ENCODE assay signal across 30 mouse cellular contexts in genomic region chr14:30852325-30852724, GRCm38 (mm10). TPM values are rescaled to one million over a fixed set of nuclear protein-coding genes. Genes with fewer than 3 reads are reported as not detected.
DNase-seq lines count a peak whose midpoint lies in the region; ATAC-seq and TF ChIP-seq lines count a peak whose summit lies in the region.
"Had no signal": no experiment of that assay in that cellular context is flagged by ENCODE, and none has a peak within 500 bp of the region (broad histone marks: within the 10 kb centered on the region; RNA-seq: fewer than 3 reads in every experiment).

No protein-coding gene starts in this region.

- H3K36me3 ChIP-seq in heart, embryonic 10.5 days = no peaks in the 10 kb centered on the region
- no peaks in the 10 kb centered on the region for H3K36me3 ChIP-seq in stomach, postnatal 0 days (ENCODE audit: control insufficient read depth, insufficient read depth, low read length)
- H3K36me3 ChIP-seq: embryonic facial prominence, embryonic 12.5 days; embryonic facial prominence, embryonic 15.5 days; heart, embryonic 12.5 days; heart, embryonic 15.5 days had no signal

- peak overlapping the region; percentile 43; the same call in 1 of the 2 replicates for H3K27ac ChIP-seq in gastrocnemius, adult 2 months
- H3K27ac ChIP-seq in heart, embryonic 10.5 days = no peak overlapping the region
- no peak overlapping the region for H3K27ac ChIP-seq in stomach, postnatal 0 days (replicated peaks)
- H3K27ac ChIP-seq: embryonic facial prominence, embryonic 12.5 days; embryonic facial prominence, embryonic 15.5 days; heart, adult 2 months; heart, embryonic 15.5 days; hindbrain, embryonic 14.5 days; hindbrain, postnatal 0 days had no signal

- H3K27me3 ChIP-seq in heart, embryonic 10.5 days (ENCODE audit: insufficient read depth, poor library complexity, severe bottlenecking) = no peaks in the 10 kb centered on the region
- no peaks in the 10 kb centered on the region for H3K27me3 ChIP-seq in stomach, postnatal 0 days (ENCODE audit: control insufficient read depth, insufficient read depth, low read length)
- H3K27me3 ChIP-seq: embryonic facial prominence, embryonic 12.5 days; embryonic facial prominence, embryonic 15.5 days; heart, embryonic 12.5 days; heart, embryonic 15.5 days had no signal

- 81% methylated on average over 5 of the region's 5 CpGs for WGBS in heart, embryonic 10.5 days
- 63% methylated on average over 5 of the region's 5 CpGs for WGBS in stomach, postnatal 0 days

- no peak for TF ChIP-seq CTCF in gastrocnemius, adult 2 months (IDR thresholded peaks at IDR 0.05)
- no peak for TF ChIP-seq CTCF in stomach, postnatal 0 days (IDR thresholded peaks at IDR 0.05; ENCODE audit: low read depth)

- peak; percentile 77 for ATAC-seq in stomach, postnatal 0 days (ENCODE audit: low FRiP score, low TSS enrichment)
- ATAC-seq: forebrain, embryonic 14.5 days; forebrain, postnatal 0 days; hindbrain, postnatal 0 days; inflammation-experienced regulatory T-cells, adult 6 months had no signal

- TF ChIP-seq EP300 in stomach, postnatal 0 days (optimal IDR thresholded peaks at IDR 0.05) = no peak

- H3K9me3 ChIP-seq in heart, embryonic 10.5 days = no peaks in the 10 kb centered on the region
- no peaks in the 10 kb centered on the region for H3K9me3 ChIP-seq in stomach, postnatal 0 days (ENCODE audit: control insufficient read depth, low read length)
- H3K9me3 ChIP-seq: embryonic facial prominence, embryonic 12.5 days; embryonic facial prominence, embryonic 15.5 days; heart, embryonic 12.5 days; heart, embryonic 15.5 days had no signal

- H3K9ac ChIP-seq in stomach, postnatal 0 days (ENCODE audit: low read length) = no peak overlapping the region
- H3K9ac ChIP-seq: embryonic facial prominence, embryonic 12.5 days; embryonic facial prominence, embryonic 15.5 days; forebrain, postnatal 0 days; heart, embryonic 12.5 days; heart, embryonic 15.5 days; hindbrain, embryonic 14.5 days had no signal

- H3K4me2 ChIP-seq in stomach, postnatal 0 days (replicated peaks; ENCODE audit: low read depth) = no peak overlapping the region
- H3K4me2 ChIP-seq: embryonic facial prominence, embryonic 12.5 days; embryonic facial prominence, embryonic 15.5 days; heart, embryonic 12.5 days; heart, embryonic 15.5 days; hindbrain, embryonic 14.5 days had no signal

- H3K4me3 ChIP-seq in gastrocnemius, adult 2 months = no peak overlapping the region
- no peak overlapping the region for H3K4me3 ChIP-seq in heart, embryonic 10.5 days
- no peak overlapping the region for H3K4me3 ChIP-seq in stomach, postnatal 0 days (ENCODE audit: low read depth, low read length)
- H3K4me3 ChIP-seq: embryonic facial prominence, embryonic 12.5 days; embryonic facial prominence, embryonic 15.5 days; heart, adult 2 months; heart, embryonic 12.5 days; heart, embryonic 15.5 days had no signal

- intact Hi-C loops in gastrocnemius, adult 2 months (cut with DNase I) = no loop called here

- peak; percentile 40 for DNase-seq in gastrocnemius, adult 2 months
- DNase-seq in gastrocnemius, postnatal 4 days (ENCODE audit: low spot score in 2 of 2) = no peak
- peak; percentile 93 for DNase-seq in heart, adult 11 months
- no peak for DNase-seq in heart, embryonic 10.5 days (ENCODE audit: low spot score)
- peak; percentile 17 for DNase-seq in urinary bladder, postnatal 14 days (ENCODE audit: low spot score)
- no peak for DNase-seq in urinary bladder, postnatal 25 days (ENCODE audit: low spot score)
- peak; percentile 38 for DNase-seq in stomach, postnatal 0 days (ENCODE audit: low spot score)
- DNase-seq in frontal cortex, postnatal 36 days (ENCODE audit: low spot score in 2 of 2) = no peak
- DNase-seq: adrenal gland, adult 2 months; adrenal gland, postnatal 14 days; cerebellum, adult 11 months; cerebellum, adult 2 months; cerebellum, adult 9-11 months; cerebellum, postnatal 25 days; forebrain, postnatal 0 days; heart, adult 2 months; heart, postnatal 14 days; heart, postnatal 4 days; kidney, adult 11 months had no signal

- H3K4me1 ChIP-seq in heart, embryonic 10.5 days = peaks cover 11% of the 10 kb centered on the region
- no peaks in the 10 kb centered on the region for H3K4me1 ChIP-seq in stomach, postnatal 0 days (replicated peaks; ENCODE audit: control insufficient read depth, insufficient read depth)
- H3K4me1 ChIP-seq: embryonic facial prominence, embryonic 12.5 days; embryonic facial prominence, embryonic 15.5 days; heart, embryonic 15.5 days had no signal

RNA-seq across cellular contexts. Expression of gene Mustn1, which starts 26.7 kb away (rescaled TPM):
- total RNA-seq in gastrocnemius, adult 2 months (2021) = 10 to 100 TPM; 53.6 to 65.4 TPM
- 100 to 1,000 TPM; 154 to 180 TPM for total RNA-seq in gastrocnemius, postnatal 4 days (2021)
- 0.90 and 0.99 TPM in 2 replicates for polyA plus RNA-seq in heart, embryonic 10.5 days (2016; fragmentation: Nextera tagmentation; extraction: Ambion mirVana)
- 29.2 and 32.3 TPM in 2 replicates for polyA plus RNA-seq in stomach, postnatal 0 days (2015; fragmentation: Nextera tagmentation; extraction: Ambion mirVana)

RNA-seq across cellular contexts. Expression of gene Tmem110, which starts 26.9 kb away (rescaled TPM):
- 10 to 100 TPM in 1 of 2 experiments, 1 to 10 TPM in 1; 6.2 to 12.6 TPM for total RNA-seq in gastrocnemius, adult 2 months (2021)
- total RNA-seq in gastrocnemius, postnatal 4 days (2021) = 10 to 100 TPM; 13.0 to 15.7 TPM
- polyA plus RNA-seq in heart, embryonic 10.5 days (2016; fragmentation: Nextera tagmentation; extraction: Ambion mirVana) = 18.3 and 25.1 TPM in 2 replicates
- polyA plus RNA-seq in stomach, postnatal 0 days (2015; fragmentation: Nextera tagmentation; extraction: Ambion mirVana) = 22.2 and 24.0 TPM in 2 replicates

RNA-seq across cellular contexts. Expression of gene Itih4, which starts 34.0 kb away (rescaled TPM):
- under 1 TPM; 0.11 to 0.13 TPM for total RNA-seq in gastrocnemius, adult 2 months (2021)
- 1 to 10 TPM in 1 of 2 experiments, under 1 TPM in 1; 0.86 to 4.6 TPM for total RNA-seq in gastrocnemius, postnatal 4 days (2021)
- 0.40 TPM in 1 of 2 replicates, not detected in the other for polyA plus RNA-seq in heart, embryonic 10.5 days (2016; fragmentation: Nextera tagmentation; extraction: Ambion mirVana)
- polyA plus RNA-seq in stomach, postnatal 0 days (2015; fragmentation: Nextera tagmentation; extraction: Ambion mirVana) = 1.2 and 2.4 TPM in 2 replicates
- total RNA-seq: common myeloid progenitor, adult 5-6 weeks; forebrain, postnatal 0 days had no signal
- polyA plus RNA-seq: embryonic facial prominence, embryonic 12.5 days; embryonic facial prominence, embryonic 15.5 days; forebrain, embryonic 11.5 days; forebrain, embryonic 14.5 days; hindbrain, embryonic 11.5 days; hindbrain, embryonic 14.5 days; hindbrain, postnatal 0 days; inflammation-experienced regulatory T-cells, adult 6 months had no signal

Comparison
In these comparisons a context has a peak if more than half of its experiments do, and no peak if none do; other contexts are left out.
1. DNase-seq: peak in gastrocnemius, adult 2 months (single experiment), heart, adult 11 months (single experiment), urinary bladder, postnatal 14 days (single experiment) and stomach, postnatal 0 days (single experiment); none in gastrocnemius, postnatal 4 days (0 of 2), heart, embryonic 10.5 days (single experiment), urinary bladder, postnatal 25 days (single experiment) and frontal cortex, postnatal 36 days (0 of 2).